Mouse (Mus musculus) liver, embryonic 14.5 days (tissue): ENCODE measurements around the gene H2afy.

Source experiments
- CTCF ChIP-seq: IDR thresholded peaks from 2 replicates; pipeline ENCODE4 v1.5.1; 2016; ENCODE audit warnings: antibody characterized with exemption, low read depth, control low read depth
- EP300 ChIP-seq: IDR thresholded peaks from 2 replicates; pipeline ENCODE4 v1.6.1; 2016; ENCODE audit warnings: antibody characterized with exemption, low read depth

DNA sequence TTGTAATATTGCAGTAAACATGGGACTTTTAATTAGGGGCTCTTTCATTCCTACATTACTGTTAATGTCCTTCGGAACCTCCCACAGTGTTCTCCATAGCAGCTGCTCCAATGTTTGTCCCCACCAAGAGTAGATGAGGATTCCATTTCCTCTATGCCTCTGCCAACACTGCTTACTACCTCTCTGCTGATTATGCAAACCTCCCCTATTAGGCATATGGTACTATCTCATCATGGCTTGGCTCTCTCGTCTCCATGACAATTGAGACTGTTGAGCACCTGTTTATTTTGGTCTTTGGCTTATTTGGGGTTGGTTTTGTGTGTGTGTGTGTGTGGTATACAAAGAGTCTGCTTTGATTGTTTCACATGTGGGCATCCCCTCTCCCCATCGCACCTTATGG, 95.5 kb downstream of the H2afy start:
- TF ChIP-seq CTCF (no peak), EP300 (no peak)
